Mouse (Mus musculus) embryonic facial prominence, embryonic 11.5 days (tissue): Measurements from ENCODE around the gene Tmem40. TPM values are rescaled to one million over a fixed set of nuclear protein-coding genes. Genes with fewer than 3 reads are reported as not detected.

Experiments
- ATAC-seq: fragments of 200-750 bp; cut with Nextera tagmentation; replicated peaks from 2 replicates; pipeline ENCODE4 v1.8.0; 2017; ENCODE audit warnings: low read depth; ENCODE audit not compliant: insufficient number of reproducible peaks, low FRiP score, low TSS enrichment
- DNase-seq: peaks from one replicate; pipeline ENCODE4 v3.0.0-alpha.2; 2015; ENCODE audit warnings: low spot score
- H3K27ac ChIP-seq: fragments of 300-500 bp; sonication (generic); replicated peaks from 2 replicates; pipeline ENCODE4 v1.5.1; 2014; ENCODE audit warnings: mild to moderate bottlenecking, low read depth, low read length, control low read depth
- H3K27me3 ChIP-seq: fragments of 300-500 bp; sonication (generic); 2 replicates; pipeline ENCODE4 v1.6.1; 2014; ENCODE audit warnings: mild to moderate bottlenecking, low read length, moderate library complexity, mixed read lengths; ENCODE audit not compliant: control insufficient read depth, insufficient read depth
- H3K36me3 ChIP-seq: fragments of 300-500 bp; sonication (generic); replicated peaks from 2 replicates; pipeline ENCODE4 v1.6.1; 2014; ENCODE audit warnings: low read depth, mild to moderate bottlenecking, low read length, moderate library complexity, mixed read lengths; ENCODE audit not compliant: control insufficient read depth, insufficient read depth
- H3K4me1 ChIP-seq: fragments of 300-500 bp; sonication (generic); 2 replicates; pipeline ENCODE4 v1.6.1; 2014; ENCODE audit warnings: low read length, mixed read lengths; ENCODE audit not compliant: control insufficient read depth, insufficient read depth
- H3K4me2 ChIP-seq: fragments of 300-500 bp; sonication (generic); 2 replicates; pipeline ENCODE4 v1.6.1; 2014; ENCODE audit warnings: low read depth, mild to moderate bottlenecking, control low read depth, low read length, moderate library complexity
- H3K4me3 ChIP-seq: fragments of 300-500 bp; sonication (generic); 2 replicates; pipeline ENCODE4 v1.5.1; 2014; ENCODE audit warnings: low read depth, low read length, control low read depth
- H3K9ac ChIP-seq: fragments of 300-500 bp; sonication (generic); replicated peaks from 2 replicates; pipeline ENCODE4 v1.6.1; 2014; ENCODE audit warnings: mild to moderate bottlenecking, control low read depth, low read length
- H3K9me3 ChIP-seq: fragments of 300-500 bp; sonication (generic); replicated peaks from 2 replicates; pipeline ENCODE4 v1.6.1; 2016; ENCODE audit warnings: mild to moderate bottlenecking, low read length, inconsistent platforms, mixed read lengths; ENCODE audit not compliant: control insufficient read depth
- WGBS: fragments of 180-500 bp; shearing (Covaris S2); extraction: QIAGEN DNeasy Blood & Tissue Kit; methylation state at CpG from one replicate; pipeline ENCODE4 v1.1.7; 2014; 5-methylcytosine and 5-hydroxymethylcytosine counted together
- polyA plus RNA-seq: library from polyadenylated mRNA; unstranded; fragments of >200 nt; fragmentation: Nextera tagmentation; extraction: Ambion mirVana; gene quantifications from 2 replicates; pipeline ENCODE4 v1.2.1, GENCODE M21; 2014

Gene Tmem40
- polyA plus RNA-seq, 1 experiment from 2014 or later, result 2.0 TPM

DNA sequence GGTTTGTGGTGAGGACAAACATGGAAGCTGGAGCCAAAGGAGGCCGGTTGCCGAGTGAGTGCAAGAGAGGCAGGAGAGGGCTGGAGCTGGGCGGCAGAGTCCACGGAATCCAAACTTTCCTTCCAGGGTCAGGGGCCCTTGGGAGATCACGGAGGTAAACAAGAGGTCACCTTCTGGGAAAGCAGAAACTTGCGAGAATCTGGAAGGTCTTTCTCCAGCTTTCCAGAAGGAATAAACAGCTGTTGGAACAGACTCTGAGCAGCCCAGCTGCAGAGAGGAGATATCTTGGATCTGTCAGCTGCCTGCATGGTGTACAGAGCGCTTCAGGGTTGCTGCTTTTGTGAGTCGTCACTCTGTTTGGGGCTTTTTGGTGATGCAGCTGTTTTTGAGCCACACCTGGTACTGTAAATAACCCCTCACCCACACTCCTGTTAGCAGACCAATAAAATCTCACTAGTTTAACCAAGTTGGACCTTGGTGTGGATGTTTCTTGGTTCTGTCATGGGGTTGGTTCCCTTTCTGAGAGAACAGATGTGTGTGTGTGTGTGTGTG is 45.0 kb downstream of the Tmem40 start:
- WGBS, result 15% methylated on average over 8 of the region's 8 CpGs
- ATAC-seq (peak; percentile 35), DNase-seq (peak; percentile 8)
- Histone ChIP-seq H3K4me1 (no peaks in the 10 kb centered on the region; the same call in 1 of the 2 replicates), H3K9me3 (no peaks in the 10 kb centered on the region), H3K27ac (no peak overlapping the region), H3K36me3 (no peaks in the 10 kb centered on the region), H3K9ac (0 out of 2 replicates have a peak overlapping the region, but pooled peaks have one; percentile 13), H3K4me3 (no peak overlapping the region), H3K27me3 (no peaks in the 10 kb centered on the region), H3K4me2 (peak overlapping the region; percentile 4; the same call in 1 of the 2 replicates)

DNA sequence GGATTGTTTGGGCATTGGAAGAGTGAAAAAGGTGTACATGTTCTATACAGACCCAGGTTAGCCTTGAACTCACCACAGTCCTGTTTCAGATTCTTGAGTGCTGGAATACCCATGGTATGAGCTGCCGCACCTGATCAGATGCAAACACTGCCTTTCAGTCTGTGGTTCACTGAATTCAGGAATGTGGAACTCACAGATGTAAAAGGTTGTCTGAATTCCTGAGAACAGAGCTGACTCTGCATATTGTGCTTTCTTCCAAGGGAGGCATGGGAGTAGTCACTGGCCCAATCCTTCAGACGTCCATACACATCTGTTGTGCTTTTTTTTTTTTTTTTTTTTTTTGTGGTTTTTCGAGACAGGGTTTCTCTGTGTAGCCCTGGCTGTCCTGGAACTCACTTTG is 50.9 kb downstream of the Tmem40 start:
- Histone ChIP-seq H3K4me1 (no peaks in the 10 kb centered on the region), H3K9ac (no peak overlapping the region), H3K9me3 (no peaks in the 10 kb centered on the region), H3K36me3 (no peaks in the 10 kb centered on the region), H3K27ac (no peak overlapping the region), H3K27me3 (no peaks in the 10 kb centered on the region), H3K4me3 (no peak overlapping the region), H3K4me2 (no peak overlapping the region)
- DNase-seq (no peak), ATAC-seq (no peak)
- 75% methylated on average over 2 of the region's 3 CpGs for WGBS

DNA sequence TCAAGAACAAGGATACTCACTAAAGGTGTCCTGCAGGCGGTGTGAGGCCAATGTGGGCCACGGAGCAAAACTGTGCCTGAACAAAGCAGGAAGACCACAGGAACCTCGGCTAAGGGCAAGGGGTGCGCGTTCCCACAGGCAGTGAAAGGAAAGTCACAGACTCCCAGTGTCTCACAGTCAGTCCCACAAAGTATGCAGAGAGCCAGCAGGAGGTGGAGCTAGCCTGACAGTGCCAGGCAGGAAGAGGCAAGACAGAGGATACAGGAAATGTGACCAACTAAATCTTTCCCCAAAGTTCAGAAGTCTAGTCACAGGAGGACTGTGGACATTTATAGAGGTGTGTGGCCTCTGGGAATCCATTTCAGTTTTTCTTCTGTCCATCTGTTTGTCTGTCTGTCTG is 59.3 kb downstream of the Tmem40 start:
- Histone ChIP-seq H3K27me3 (no peaks in the 10 kb centered on the region), H3K36me3 (no peaks in the 10 kb centered on the region), H3K9me3 (no peaks in the 10 kb centered on the region), H3K4me1 (no peaks in the 10 kb centered on the region), H3K9ac (no peak overlapping the region), H3K4me3 (no peak overlapping the region), H3K27ac (no peak overlapping the region), H3K4me2 (no peak overlapping the region)
- 69% methylated on average over 5 of the region's 5 CpGs for WGBS
- no peak for DNase-seq
- ATAC-seq, result no peak

GRCm38 (mm10) chr6:115701302-115701701 is 60.9 kb downstream of the Tmem40 start:
- ATAC-seq (no peak), DNase-seq (peak; percentile 17)
- Histone ChIP-seq H3K27ac (no peak overlapping the region), H3K4me3 (no peak overlapping the region), H3K4me2 (no peak overlapping the region), H3K27me3 (no peaks in the 10 kb centered on the region), H3K9ac (no peak overlapping the region), H3K36me3 (no peaks in the 10 kb centered on the region), H3K9me3 (no peaks in the 10 kb centered on the region), H3K4me1 (no peaks in the 10 kb centered on the region)
- WGBS, result 49% methylated on average over 11 of the region's 11 CpGs

GRCm38 (mm10) chr6:115700778-115701177 is 61.4 kb downstream of the Tmem40 start:
- H3K36me3 ChIP-seq, result no peaks in the 10 kb centered on the region
- no peaks in the 10 kb centered on the region for H3K4me1 ChIP-seq
- H3K4me2 ChIP-seq, result no peak overlapping the region
- H3K9me3 ChIP-seq, result no peaks in the 10 kb centered on the region
- H3K27me3 ChIP-seq, result no peaks in the 10 kb centered on the region
- H3K9ac ChIP-seq, result no peak overlapping the region
- DNase-seq (no peak), ATAC-seq (no peak)
- no peak overlapping the region for H3K4me3 ChIP-seq
- H3K27ac ChIP-seq, result no peak overlapping the region
- 97% methylated on average over 1 of the region's 1 CpGs for WGBS

- Histone ChIP-seq H3K4me1 (no peaks in the 10 kb centered on the region), H3K9ac (no peak overlapping the region), H3K4me2 (no peak overlapping the region), H3K27me3 (no peaks in the 10 kb centered on the region), H3K36me3 (no peaks in the 10 kb centered on the region), H3K4me3 (no peak overlapping the region), H3K9me3 (no peaks in the 10 kb centered on the region), H3K27ac (no peak overlapping the region)
- ATAC-seq, result no peak
- no peak for DNase-seq
- WGBS, result 83% methylated on average over 4 of the region's 4 CpGs
Observed at GRCm38 (mm10) chr6:115698699-115699098, 63.5 kb downstream of the Tmem40 start.

DNA sequence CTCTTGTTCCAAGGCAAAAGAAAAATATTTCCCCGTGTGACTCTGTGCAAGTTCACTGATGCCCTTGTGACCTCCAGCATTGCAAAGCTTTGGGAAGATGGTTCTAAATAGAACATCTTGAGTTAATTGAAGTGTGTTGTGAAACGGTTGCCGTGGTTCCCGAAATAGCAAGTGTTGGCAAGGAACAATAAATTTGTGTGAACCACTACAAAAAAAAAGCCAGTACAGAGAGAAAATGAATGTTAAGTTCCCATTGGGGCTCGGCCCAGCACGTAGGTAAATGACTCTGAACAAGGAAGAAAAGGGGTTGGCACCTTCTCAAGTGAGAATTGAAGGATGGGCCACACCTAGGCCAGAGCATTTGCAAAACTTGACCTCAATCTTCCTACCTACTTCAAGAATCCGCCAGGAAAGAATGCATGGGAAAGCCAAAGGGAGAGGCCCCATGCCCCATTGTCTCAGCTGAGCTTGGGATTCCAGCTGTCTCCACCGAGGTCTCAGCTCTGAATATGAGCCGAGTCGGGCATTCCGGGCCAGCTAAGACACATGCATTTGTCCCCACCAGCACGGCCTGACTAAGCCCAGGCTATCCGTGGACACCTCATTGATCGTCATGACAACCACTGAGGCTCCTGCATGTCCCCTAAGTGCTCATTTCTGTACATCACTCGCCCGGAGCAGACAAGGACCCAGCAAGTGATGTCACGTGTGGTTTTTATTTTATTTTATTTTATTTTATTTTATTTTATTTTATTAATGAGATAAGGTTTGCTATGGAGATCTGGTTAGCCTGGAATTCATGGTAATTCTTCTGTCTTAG is 64.3 kb downstream of the Tmem40 start:
- H3K4me2 ChIP-seq, result no peak overlapping the region
- H3K27me3 ChIP-seq, result no peaks in the 10 kb centered on the region
- H3K36me3 ChIP-seq, result no peaks in the 10 kb centered on the region
- H3K9ac ChIP-seq, result no peak overlapping the region
- no peak overlapping the region for H3K27ac ChIP-seq
- ATAC-seq (no peak), DNase-seq (peak; percentile 27)
- no peak overlapping the region for H3K4me3 ChIP-seq
- H3K4me1 ChIP-seq, result no peaks in the 10 kb centered on the region
- no peaks in the 10 kb centered on the region; the same call in 1 of the 2 replicates for H3K9me3 ChIP-seq
- 79% methylated on average over 17 of the region's 17 CpGs for WGBS

- WGBS, result 78% methylated on average over 7 of the region's 7 CpGs
Observed at GRCm38 (mm10) chr6:115696707-115697215, 65.4 kb downstream of the Tmem40 start.

More at GRCm38 (mm10) chr6:115696707-115697215, 65.4 kb downstream of the Tmem40 start:
- Histone ChIP-seq H3K9ac (no peak overlapping the region), H3K27me3 (no peaks in the 10 kb centered on the region), H3K4me3 (no peak overlapping the region), H3K27ac (no peak overlapping the region), H3K9me3 (no peaks in the 10 kb centered on the region; the same call in 1 of the 2 replicates), H3K4me2 (no peak overlapping the region), H3K36me3 (no peaks in the 10 kb centered on the region), H3K4me1 (no peaks in the 10 kb centered on the region)
- DNase-seq, result no peak
- ATAC-seq, result no peak
